Mouse (Mus musculus) embryonic facial prominence, embryonic 15.5 days (tissue): Measurements from ENCODE around the gene Slc24a3. TPM values are rescaled to one million over a fixed set of nuclear protein-coding genes. Genes with fewer than 3 reads are reported as not detected.

ENCODE experiments used
- ATAC-seq: fragments of 200-750 bp; cut with Nextera tagmentation; 2 replicates; pipeline ENCODE4 v1.8.0; 2017; ENCODE audit warnings: low read depth, moderate TSS enrichment; ENCODE audit not compliant: insufficient number of reproducible peaks, low FRiP score, low TSS enrichment
- H3K27ac ChIP-seq: fragments of 300-500 bp; sonication (generic); replicated peaks from 2 replicates; pipeline ENCODE4 v1.5.1; 2015; ENCODE audit warnings: mild to moderate bottlenecking, inconsistent platforms
- H3K27me3 ChIP-seq: fragments of 300-500 bp; sonication (generic); 2 replicates; pipeline ENCODE4 v1.6.1; 2015; ENCODE audit warnings: inconsistent platforms
- H3K36me3 ChIP-seq: fragments of 300-500 bp; sonication (generic); 2 replicates; pipeline ENCODE4 v1.6.1; 2015; ENCODE audit warnings: mild to moderate bottlenecking, inconsistent platforms
- H3K4me1 ChIP-seq: fragments of 300-500 bp; sonication (generic); 2 replicates; pipeline ENCODE4 v1.6.1; 2015; ENCODE audit warnings: inconsistent platforms
- H3K4me2 ChIP-seq: fragments of 300-500 bp; sonication (generic); replicated peaks from 2 replicates; pipeline ENCODE4 v1.6.1; 2015; ENCODE audit warnings: mild to moderate bottlenecking, inconsistent platforms
- H3K4me3 ChIP-seq: fragments of 300-500 bp; sonication (generic); replicated peaks from 2 replicates; pipeline ENCODE4 v1.5.1; 2015; ENCODE audit warnings: mild to moderate bottlenecking, inconsistent platforms
- H3K9ac ChIP-seq: fragments of 300-500 bp; sonication (generic); 2 replicates; pipeline ENCODE4 v1.6.1; 2015; ENCODE audit warnings: inconsistent platforms
- H3K9me3 ChIP-seq: fragments of 300-500 bp; sonication (generic); replicated peaks from 2 replicates; pipeline ENCODE4 v1.6.1; 2016; ENCODE audit warnings: inconsistent platforms
- WGBS: fragments of 180-500 bp; shearing (Covaris S2); methylation state at CpG from one replicate; pipeline ENCODE4 v1.1.7; 2015; 5-methylcytosine and 5-hydroxymethylcytosine counted together
- polyA plus RNA-seq: library from polyadenylated mRNA; unstranded; fragments of >200 nt; fragmentation: Nextera tagmentation; extraction: Ambion mirVana; gene quantifications from 2 replicates; pipeline ENCODE4 v1.2.1, GENCODE M21; 2015

The Slc24a3 gene
- polyA plus RNA-seq, 1 experiment from 2014 or later, result 3.4 TPM

- H3K36me3 ChIP-seq, result no peaks in the 10 kb centered on the region
- H3K27ac ChIP-seq, result peak within 1 kb of the TSS; percentile 83
- no peaks in the 10 kb centered on the region for H3K9me3 ChIP-seq
- peak within 1 kb of the TSS; percentile 92 for H3K4me2 ChIP-seq
- H3K4me3 ChIP-seq, result peak within 1 kb of the TSS; percentile 66
- ATAC-seq, result peak; percentile 78
- WGBS, result 0% methylated on average over 29 of the region's 33 CpGs
- no peaks in the 10 kb centered on the region for H3K27me3 ChIP-seq
- H3K4me1 ChIP-seq, result peaks cover 22% of the 10 kb centered on the region
- peak within 1 kb of the TSS; percentile 71 for H3K9ac ChIP-seq
Observed at GRCm38 (mm10) chr2:145675142-145675755, 507.7 kb downstream of the Slc24a3 start, which contains the start of gene Rin2. Gene Rin2 (plus strand): TSS chr2:145675215.

GRCm38 (mm10) chr2:145675756-145676543 is 508.4 kb downstream of the Slc24a3 start:
- H3K36me3 ChIP-seq, result no peaks in the 10 kb centered on the region

GRCm38 (mm10) chr2:145676544-145676925 is 509.0 kb downstream of the Slc24a3 start:
- Histone ChIP-seq H3K9me3 (no peaks in the 10 kb centered on the region), H3K27me3 (no peaks in the 10 kb centered on the region), H3K4me3 (no peak overlapping the region), H3K27ac (no peak overlapping the region), H3K36me3 (no peaks in the 10 kb centered on the region), H3K4me1 (peaks cover 32% of the 10 kb centered on the region), H3K4me2 (peak overlapping the region; percentile 92; the same call in 1 of the 2 replicates), H3K9ac (no peak overlapping the region)
- ATAC-seq, result no peak
- 40% methylated on average over 3 of the region's 3 CpGs for WGBS

More at GRCm38 (mm10) chr2:145675756-145676543, 508.4 kb downstream of the Slc24a3 start:
- Histone ChIP-seq H3K27ac (peak overlapping the region; percentile 83), H3K9me3 (no peaks in the 10 kb centered on the region), H3K4me1 (peaks cover 28% of the 10 kb centered on the region), H3K4me3 (peak overlapping the region; percentile 66), H3K9ac (peak overlapping the region; percentile 71), H3K4me2 (peak overlapping the region; percentile 92), H3K27me3 (no peaks in the 10 kb centered on the region)
- WGBS, result 7% methylated on average over 27 of the region's 27 CpGs
- ATAC-seq, result peak; percentile 25; the same call in 1 of the 2 replicates

GRCm38 (mm10) chr2:145676936-145677335 is 509.4 kb downstream of the Slc24a3 start:
- ATAC-seq, result no peak
- Histone ChIP-seq H3K9me3 (no peaks in the 10 kb centered on the region), H3K36me3 (no peaks in the 10 kb centered on the region), H3K4me2 (no peak overlapping the region), H3K9ac (no peak overlapping the region), H3K27ac (no peak overlapping the region), H3K4me3 (no peak overlapping the region), H3K27me3 (no peaks in the 10 kb centered on the region), H3K4me1 (peaks cover 33% of the 10 kb centered on the region)
- WGBS, result 72% methylated on average over 2 of the region's 2 CpGs

- Histone ChIP-seq H3K4me1 (peaks cover 33% of the 10 kb centered on the region), H3K27ac (no peak overlapping the region)
- WGBS, result 86% methylated on average over 2 of the region's 2 CpGs
Observed at GRCm38 (mm10) chr2:145680141-145680540, 512.6 kb downstream of the Slc24a3 start.

GRCm38 (mm10) chr2:145680762-145681161 is 513.2 kb downstream of the Slc24a3 start:
- Histone ChIP-seq H3K9me3 (no peaks in the 10 kb centered on the region), H3K27ac (no peak overlapping the region; the same call in 1 of the 2 replicates), H3K4me1 (peaks cover 33% of the 10 kb centered on the region), H3K36me3 (no peaks in the 10 kb centered on the region), H3K9ac (no peak overlapping the region), H3K4me3 (no peak overlapping the region), H3K4me2 (no peak overlapping the region), H3K27me3 (no peaks in the 10 kb centered on the region)
- 67% methylated on average over 9 of the region's 9 CpGs for WGBS
- ATAC-seq, result no peak

More at GRCm38 (mm10) chr2:145680141-145680540, 512.6 kb downstream of the Slc24a3 start:
- H3K4me2 ChIP-seq, result no peak overlapping the region
- H3K27me3 ChIP-seq, result no peaks in the 10 kb centered on the region
- H3K4me3 ChIP-seq, result no peak overlapping the region
- no peaks in the 10 kb centered on the region for H3K9me3 ChIP-seq
- H3K36me3 ChIP-seq, result no peaks in the 10 kb centered on the region
- no peak overlapping the region for H3K9ac ChIP-seq
- ATAC-seq, result no peak

GRCm38 (mm10) chr2:145681626-145682025 is 514.1 kb downstream of the Slc24a3 start:
- H3K4me3 ChIP-seq, result no peak overlapping the region
- H3K27me3 ChIP-seq, result no peaks in the 10 kb centered on the region
- H3K4me1 ChIP-seq, result peaks cover 28% of the 10 kb centered on the region
- ATAC-seq, result no peak
- H3K9ac ChIP-seq, result no peak overlapping the region
- 45% methylated on average over 4 of the region's 4 CpGs for WGBS
- H3K9me3 ChIP-seq, result no peaks in the 10 kb centered on the region
- H3K36me3 ChIP-seq, result no peaks in the 10 kb centered on the region
- H3K27ac ChIP-seq, result no peak overlapping the region
- H3K4me2 ChIP-seq, result no peak overlapping the region

- Histone ChIP-seq H3K27ac (no peak overlapping the region), H3K4me2 (no peak overlapping the region), H3K4me1 (peaks cover 28% of the 10 kb centered on the region), H3K36me3 (no peaks in the 10 kb centered on the region), H3K4me3 (no peak overlapping the region), H3K9me3 (no peaks in the 10 kb centered on the region), H3K9ac (no peak overlapping the region), H3K27me3 (no peaks in the 10 kb centered on the region)
- ATAC-seq, result no peak
- WGBS, result 49% methylated on average over 3 of the region's 3 CpGs
Observed at GRCm38 (mm10) chr2:145682924-145683323, 515.4 kb downstream of the Slc24a3 start.

- Histone ChIP-seq H3K36me3 (no peaks in the 10 kb centered on the region), H3K4me1 (peaks cover 27% of the 10 kb centered on the region), H3K27me3 (no peaks in the 10 kb centered on the region), H3K9me3 (no peaks in the 10 kb centered on the region), H3K9ac (no peak overlapping the region), H3K27ac (no peak overlapping the region), H3K4me3 (no peak overlapping the region), H3K4me2 (no peak overlapping the region)
- WGBS, result 83% methylated on average over 3 of the region's 3 CpGs
- ATAC-seq, result no peak
Observed at GRCm38 (mm10) chr2:145683536-145683935, 516.0 kb downstream of the Slc24a3 start.

- no peaks in the 10 kb centered on the region for H3K9me3 ChIP-seq
- no peak for ATAC-seq
- H3K4me1 ChIP-seq, result peaks cover 24% of the 10 kb centered on the region
- H3K27me3 ChIP-seq, result no peaks in the 10 kb centered on the region
- H3K4me3 ChIP-seq, result no peak overlapping the region
- 88% methylated on average over 1 of the region's 1 CpGs for WGBS
- H3K36me3 ChIP-seq, result no peaks in the 10 kb centered on the region
- no peak overlapping the region for H3K9ac ChIP-seq
- no peak overlapping the region for H3K4me2 ChIP-seq
- no peak overlapping the region for H3K27ac ChIP-seq
Observed at GRCm38 (mm10) chr2:145684151-145684550, 516.6 kb downstream of the Slc24a3 start.

GRCm38 (mm10) chr2:145684891-145685290 is 517.3 kb downstream of the Slc24a3 start:
- H3K9ac ChIP-seq, result no peak overlapping the region
- no peak overlapping the region for H3K27ac ChIP-seq
- H3K4me2 ChIP-seq, result no peak overlapping the region
- no peak for ATAC-seq
- no peak overlapping the region for H3K4me3 ChIP-seq
- WGBS, result 82% methylated on average over 8 of the region's 8 CpGs
- peaks cover 24% of the 10 kb centered on the region for H3K4me1 ChIP-seq
- H3K27me3 ChIP-seq, result no peaks in the 10 kb centered on the region
- H3K9me3 ChIP-seq, result no peaks in the 10 kb centered on the region
- H3K36me3 ChIP-seq, result no peaks in the 10 kb centered on the region
